Mouse (Mus musculus) thymus, adult 18-20 months (tissue): ENCODE data around the gene 4930452B06Rik.
"Not testable (repeated sequence)": the region's sequence is repeated elsewhere in the genome, so short reads cannot be mapped to it uniquely, and the experiment has no call there.

Experiments used
- DNase-seq, 2 experiments: peaks; one replicate each; pipeline ENCODE4 v3.0.0; 2022; ENCODE audit warnings: mixed read lengths in 2 of 2

The 4930452B06Rik gene

GRCm38 (mm10) chr14:8665636-8666411 is at the start of gene 4930452B06Rik:
Gene 4930452B06Rik (minus strand): TSS chr14:8666240.
- peak; percentile 64 to 68 for DNase-seq

- DNase-seq = no peak
Measured at GRCm38 (mm10) chr14:8712674-8713073, 46.6 kb upstream of the 4930452B06Rik start.

- no peak for DNase-seq
Measured at GRCm38 (mm10) chr14:8689451-8689850, 23.4 kb upstream of the 4930452B06Rik start.

GRCm38 (mm10) chr14:8688462-8688861 is 22.4 kb upstream of the 4930452B06Rik start:
- no peak for DNase-seq

GRCm38 (mm10) chr14:8686185-8686584 is 20.1 kb upstream of the 4930452B06Rik start:
- no peak for DNase-seq

GRCm38 (mm10) chr14:8679896-8680295 is 13.9 kb upstream of the 4930452B06Rik start:
- DNase-seq = no peak

GRCm38 (mm10) chr14:8660359-8660758 is 5.7 kb downstream of the 4930452B06Rik start:
- DNase-seq = no peak

GRCm38 (mm10) chr14:8641650-8642279 is 24.3 kb downstream of the 4930452B06Rik start:
- DNase-seq = peak in 1 of 2 experiments; percentile 12

- DNase-seq = peak; percentile 30 to 33
Measured at GRCm38 (mm10) chr14:8632211-8632610, 33.8 kb downstream of the 4930452B06Rik start.

- DNase-seq = no peak
Measured at GRCm38 (mm10) chr14:8628406-8628805, 37.6 kb downstream of the 4930452B06Rik start.

GRCm38 (mm10) chr14:8627481-8627880 is 38.6 kb downstream of the 4930452B06Rik start:
- no peak for DNase-seq

GRCm38 (mm10) chr14:8621164-8621563 is 44.9 kb downstream of the 4930452B06Rik start:
- no peak for DNase-seq

- DNase-seq = no peak
Measured at GRCm38 (mm10) chr14:8620580-8620979, 45.5 kb downstream of the 4930452B06Rik start.

GRCm38 (mm10) chr14:8615636-8616035 is 50.4 kb downstream of the 4930452B06Rik start:
- DNase-seq = peak in 1 of 2 experiments; percentile 25

- not testable (repeated sequence) for DNase-seq
Measured at GRCm38 (mm10) chr14:8614430-8614829, 51.6 kb downstream of the 4930452B06Rik start.

GRCm38 (mm10) chr14:8612080-8612479 is 54.0 kb downstream of the 4930452B06Rik start:
- DNase-seq = no peak

GRCm38 (mm10) chr14:8610108-8610507 is 55.9 kb downstream of the 4930452B06Rik start:
- no peak for DNase-seq

GRCm38 (mm10) chr14:8608559-8609171 is 57.4 kb downstream of the 4930452B06Rik start:
- peak in 1 of 2 experiments; percentile 40 for DNase-seq

GRCm38 (mm10) chr14:8604898-8605297 is 61.1 kb downstream of the 4930452B06Rik start:
- no peak for DNase-seq

GRCm38 (mm10) chr14:8585031-8585430 is 81.0 kb downstream of the 4930452B06Rik start:
- no peak for DNase-seq

GRCm38 (mm10) chr14:8551006-8551405 is 115.0 kb downstream of the 4930452B06Rik start:
- not testable (repeated sequence) for DNase-seq

GRCm38 (mm10) chr14:8549108-8549507 is 116.9 kb downstream of the 4930452B06Rik start:
- no peak for DNase-seq

GRCm38 (mm10) chr14:8536024-8536423 is 130.0 kb downstream of the 4930452B06Rik start:
- no peak for DNase-seq

- no peak for DNase-seq
Measured at GRCm38 (mm10) chr14:8525232-8525631, 140.8 kb downstream of the 4930452B06Rik start.
